Mouse (Mus musculus) lung, postnatal 0 days (tissue): ENCODE data around the gene Btnl2.

Source experiments
- CTCF ChIP-seq: IDR thresholded peaks from 2 replicates; pipeline ENCODE4 v1.5.1; 2016; ENCODE audit warnings: antibody characterized with exemption, mild to moderate bottlenecking
- EP300 ChIP-seq: IDR thresholded peaks from 2 replicates; pipeline ENCODE4 v1.6.1; 2016; ENCODE audit warnings: antibody characterized with exemption, mild to moderate bottlenecking, control low read depth

- TF ChIP-seq EP300 = no peak
- no peak for TF ChIP-seq CTCF
These were observed 44.2 kb downstream of the Btnl2 start, which contains the start of gene BC051142 for GRCm38 (mm10) chr17:34398711-34399393.
